Comparison of ENCODE assay signal across 10 mouse cellular contexts in genomic region chr17:21272103-21272502, GRCm38 (mm10). TPM values are rescaled to one million over a fixed set of nuclear protein-coding genes. Genes with fewer than 3 reads are reported as not detected.
DNase-seq lines count a peak whose midpoint lies in the region; ATAC-seq and TF ChIP-seq lines count a peak whose summit lies in the region.
"Had no signal": no experiment of that assay in that cellular context is flagged by ENCODE, and none has a peak within 500 bp of the region (broad histone marks: within the 10 kb centered on the region; RNA-seq: fewer than 3 reads in every experiment).

No protein-coding gene starts in this region.

- no peaks in the 10 kb centered on the region for H3K9me3 ChIP-seq in liver, embryonic 14.5 days (ENCODE audit: control insufficient read depth, low read length)
- H3K9me3 ChIP-seq: liver, embryonic 15.5 days had no signal

- no peak; the same call in 1 of the 2 replicates for TF ChIP-seq CTCF in liver, embryonic 14.5 days (IDR thresholded peaks at IDR 0.05; ENCODE audit: low read depth)

- peak; percentile 30; the same call in 1 of the 2 replicates for ATAC-seq in erythroid progenitor cell, adult 5-6 weeks (replicated peaks; ENCODE audit: low FRiP score, poor library complexity, severe bottlenecking)
- no peak for ATAC-seq in liver, embryonic 14.5 days (ENCODE audit: insufficient read depth)

- H3K9ac ChIP-seq in liver, embryonic 14.5 days (replicated peaks) = no peak overlapping the region
- H3K9ac ChIP-seq: liver, embryonic 15.5 days had no signal

- no peaks in the 10 kb centered on the region for H3K36me3 ChIP-seq in liver, embryonic 14.5 days (replicated peaks; ENCODE audit: control insufficient read depth, insufficient read depth, low read depth)
- H3K36me3 ChIP-seq: liver, embryonic 15.5 days had no signal

- no peak overlapping the region for H3K27ac ChIP-seq in liver, embryonic 14.5 days
- H3K27ac ChIP-seq: liver, embryonic 15.5 days had no signal

- WGBS in liver, embryonic 14.5 days (ENCODE audit: insufficient replicate concordance) = 2% methylated on average over 4 of the region's 4 CpGs

- TF ChIP-seq EP300 in liver, embryonic 14.5 days (IDR thresholded peaks at IDR 0.05; ENCODE audit: low read depth) = no peak

- no peak overlapping the region for H3K4me3 ChIP-seq in liver, embryonic 14.5 days (ENCODE audit: insufficient read depth in 1 of 2, low read depth in 2 of 2, low read length in 2 of 2)
- H3K4me3 ChIP-seq: liver, embryonic 15.5 days had no signal

- H3K27me3 ChIP-seq in liver, embryonic 14.5 days (ENCODE audit: control insufficient read depth, insufficient read depth, low read length) = no peaks in the 10 kb centered on the region
- H3K27me3 ChIP-seq: liver, embryonic 15.5 days had no signal

- no peak overlapping the region for H3K4me2 ChIP-seq in liver, embryonic 14.5 days (ENCODE audit: low read depth)
- H3K4me2 ChIP-seq: liver, embryonic 15.5 days had no signal

- no peaks in the 10 kb centered on the region for H3K4me1 ChIP-seq in liver, embryonic 14.5 days (replicated peaks; ENCODE audit: control insufficient read depth in 2 of 2, insufficient read depth in 2 of 2, low read length in 1 of 2)
- H3K4me1 ChIP-seq: liver, embryonic 15.5 days had no signal

- peak; percentile 6 to 83 for DNase-seq in adrenal gland, adult (ENCODE audit: inconsistent age in 2 of 2, low spot score in 1 of 2)
- DNase-seq in adrenal gland, postnatal 4 days (ENCODE audit: low spot score in 2 of 2) = no peak
- DNase-seq in urinary bladder, postnatal 36 days (ENCODE audit: low spot score in 2 of 2) = peak; percentile 4 to 18
- DNase-seq in urinary bladder, postnatal 4 days (ENCODE audit: low spot score in 2 of 2) = no peak
- peak; percentile 23 for DNase-seq in kidney, postnatal 10 days
- peak; percentile 13 to 42 (median 38) for DNase-seq in liver, embryonic 14.5 days (ENCODE audit: low read depth in 3 of 3, low spot score in 3 of 3)
- DNase-seq in right cerebral cortex, adult 2 months (ENCODE audit: low spot score in 2 of 2) = peak; percentile 50 to 70

RNA-seq across cellular contexts. Expression of gene Vmn1r236, which starts 10.6 kb away (rescaled TPM):
- not detected for total RNA-seq in adrenal gland, postnatal 4 days (2021)
- total RNA-seq in erythroid progenitor cell, adult 5-6 weeks (2015; ENCODE audit: low replicate concordance) = not detected in 2 replicates
- not detected in 2 replicates for total RNA-seq in erythroid progenitor cell, adult 5-6 weeks (2017; ENCODE audit: low replicate concordance)
- polyA plus RNA-seq in liver, embryonic 14.5 days (2012; rRNA removed) = not detected in 2 replicates
- not detected in 2 replicates for polyA plus RNA-seq in liver, embryonic 14.5 days (2014; fragmentation: Nextera tagmentation; extraction: Ambion mirVana)
- polyA plus RNA-seq: C2C12; liver, embryonic 15.5 days had no signal

RNA-seq across cellular contexts. Expression of gene Vmn1r235, which starts 15.9 kb away (rescaled TPM):
- not detected for total RNA-seq in adrenal gland, postnatal 4 days (2021)
- total RNA-seq in erythroid progenitor cell, adult 5-6 weeks (2015; ENCODE audit: low replicate concordance) = not detected in 2 replicates
- not detected in 2 replicates for total RNA-seq in erythroid progenitor cell, adult 5-6 weeks (2017; ENCODE audit: low replicate concordance)
- polyA plus RNA-seq in liver, embryonic 14.5 days (2012; rRNA removed) = not detected in 2 replicates
- not detected in 2 replicates for polyA plus RNA-seq in liver, embryonic 14.5 days (2014; fragmentation: Nextera tagmentation; extraction: Ambion mirVana)
- polyA plus RNA-seq: C2C12; liver, embryonic 15.5 days had no signal

RNA-seq across cellular contexts. Expression of gene Vmn1r237, which starts 39.6 kb away (rescaled TPM):
- total RNA-seq in adrenal gland, postnatal 4 days (2021) = not detected
- not detected in 2 replicates for total RNA-seq in erythroid progenitor cell, adult 5-6 weeks (2015; ENCODE audit: low replicate concordance)
- total RNA-seq in erythroid progenitor cell, adult 5-6 weeks (2017; ENCODE audit: low replicate concordance) = not detected in 2 replicates
- polyA plus RNA-seq in liver, embryonic 14.5 days (2012; rRNA removed) = not detected in 2 replicates
- not detected in 2 replicates for polyA plus RNA-seq in liver, embryonic 14.5 days (2014; fragmentation: Nextera tagmentation; extraction: Ambion mirVana)
- polyA plus RNA-seq: C2C12; liver, embryonic 15.5 days had no signal

RNA-seq across cellular contexts. Expression of gene Vmn1r234, which starts 46.2 kb away (rescaled TPM):
- total RNA-seq in adrenal gland, postnatal 4 days (2021) = not detected
- not detected in 2 replicates for total RNA-seq in erythroid progenitor cell, adult 5-6 weeks (2015; ENCODE audit: low replicate concordance)
- not detected in 2 replicates for total RNA-seq in erythroid progenitor cell, adult 5-6 weeks (2017; ENCODE audit: low replicate concordance)
- polyA plus RNA-seq in liver, embryonic 14.5 days (2012; rRNA removed) = not detected in 2 replicates
- polyA plus RNA-seq in liver, embryonic 14.5 days (2014; fragmentation: Nextera tagmentation; extraction: Ambion mirVana) = not detected in 2 replicates
- polyA plus RNA-seq: C2C12; liver, embryonic 15.5 days had no signal

Comparison
In these comparisons a context has a peak if more than half of its experiments do, and no peak if none do; other contexts are left out.
1. DNase-seq: peak in adrenal gland, adult (2 of 2), urinary bladder, postnatal 36 days (2 of 2), kidney, postnatal 10 days (single experiment), liver, embryonic 14.5 days (3 of 3) and right cerebral cortex, adult 2 months (2 of 2); none in adrenal gland, postnatal 4 days (0 of 2) and urinary bladder, postnatal 4 days (0 of 2).